Mouse (Mus musculus) ES-Bruce4 (cell line): ENCODE measurements at regions not wholly inside any gene's neighbourhood (a gene's known extent, or its start where the extent isn't known, plus 50 kb on each side); places are given as distances from the start of the nearest gene placed in this dataset.
A peak's percentile ranks its signal among the peaks of the same experiment; 100 is the strongest.

Source experiments
- H3K27ac ChIP-seq: 2 replicates; pipeline ENCODE4 v1.5.1; 2012; ENCODE audit warnings: low read length, inconsistent platforms; ENCODE audit not compliant: insufficient read depth
- H3K27me3 ChIP-seq: 2 replicates; pipeline ENCODE4 v1.6.1; 2012; ENCODE audit warnings: mild to moderate bottlenecking, low read length, inconsistent platforms; ENCODE audit not compliant: control insufficient read depth, poor library complexity, insufficient read depth, severe bottlenecking
- H3K36me3 ChIP-seq: 2 replicates; pipeline ENCODE4 v1.6.1; 2012; ENCODE audit warnings: inconsistent platforms, mild to moderate bottlenecking, low read length, moderate library complexity; ENCODE audit not compliant: control insufficient read depth, poor library complexity, insufficient read depth, severe bottlenecking
- H3K4me1 ChIP-seq: one replicate; pipeline ENCODE4 v1.8.1; 2011; ENCODE audit warnings: low read length; ENCODE audit not compliant: control insufficient read depth, insufficient read depth
- H3K4me3 ChIP-seq: 2 replicates; pipeline ENCODE4 v1.5.1; 2011; ENCODE audit warnings: low read depth, mild to moderate bottlenecking, low read length
- H3K9ac ChIP-seq: 2 replicates; pipeline ENCODE4 v1.6.1; 2012; ENCODE audit warnings: low read depth, mild to moderate bottlenecking, inconsistent platforms; ENCODE audit not compliant: poor library complexity, severe bottlenecking
- H3K9me3 ChIP-seq: replicated peaks from 2 replicates; pipeline ENCODE4 v1.6.1; 2012; ENCODE audit warnings: mild to moderate bottlenecking, low read length, inconsistent platforms; ENCODE audit not compliant: control insufficient read depth, poor library complexity, insufficient read depth, severe bottlenecking
- CTCF ChIP-seq: IDR thresholded peaks from one replicate; pipeline ENCODE4 v1.8.1; 2011; ENCODE audit warnings: low read depth, low read length
- EP300 ChIP-seq: IDR thresholded peaks from 2 replicates; pipeline ENCODE4 v1.6.1; 2011; ENCODE audit warnings: low read depth, low read length; ENCODE audit not compliant: insufficient read depth
- POLR2A ChIP-seq: IDR thresholded peaks from one replicate; pipeline ENCODE4 v1.8.1; 2011; ENCODE audit warnings: low read length; ENCODE audit not compliant: insufficient read depth

- Histone ChIP-seq H3K27ac (no peak overlapping the region), H3K27me3 (no peaks in the 10 kb centered on the region), H3K9me3 (peaks cover 6% of the 10 kb centered on the region; the same call in 1 of the 2 replicates), H3K4me1 (no peaks in the 10 kb centered on the region), H3K9ac (no peak overlapping the region), H3K36me3 (no peaks in the 10 kb centered on the region), H3K4me3 (no peak overlapping the region)
- TF ChIP-seq POLR2A (no peak), EP300 (no peak), CTCF (no peak)
Observed at GRCm38 (mm10) chr8:86282922-86283321, 297.6 kb downstream of the Abcc12 start.

GRCm38 (mm10) chr8:86280093-86280721, 300.3 kb downstream of the Abcc12 start:
- TF ChIP-seq POLR2A = no peak
- no peaks in the 10 kb centered on the region for H3K36me3 ChIP-seq
- no peaks in the 10 kb centered on the region for H3K27me3 ChIP-seq
- no peak overlapping the region for H3K4me3 ChIP-seq
- no peaks in the 10 kb centered on the region for H3K4me1 ChIP-seq
- H3K9me3 ChIP-seq = peaks cover 6% of the 10 kb centered on the region; the same call in 1 of the 2 replicates
- no peak overlapping the region for H3K9ac ChIP-seq
- no peak overlapping the region for H3K27ac ChIP-seq

GRCm38 (mm10) chr8:86275699-86276098, 304.8 kb downstream of the Abcc12 start:
- H3K36me3 ChIP-seq = no peaks in the 10 kb centered on the region; the same call in 1 of the 2 replicates
- H3K4me1 ChIP-seq = peaks cover 2% of the 10 kb centered on the region
- H3K9ac ChIP-seq = no peak overlapping the region
- no peak overlapping the region for H3K27ac ChIP-seq
- H3K9me3 ChIP-seq = no peaks in the 10 kb centered on the region
- no peaks in the 10 kb centered on the region for H3K27me3 ChIP-seq
- H3K4me3 ChIP-seq = no peak overlapping the region
- TF ChIP-seq EP300 (no peak), POLR2A (no peak), CTCF (no peak)

- H3K4me1 ChIP-seq = peaks cover 2% of the 10 kb centered on the region
- TF ChIP-seq CTCF (no peak), POLR2A (no peak)
- no peak overlapping the region for H3K4me3 ChIP-seq
- no peaks in the 10 kb centered on the region for H3K27me3 ChIP-seq
- no peaks in the 10 kb centered on the region; the same call in 1 of the 2 replicates for H3K9me3 ChIP-seq
- H3K9ac ChIP-seq = no peak overlapping the region
- H3K36me3 ChIP-seq = no peaks in the 10 kb centered on the region; the same call in 1 of the 2 replicates
- no peak overlapping the region for H3K27ac ChIP-seq
Observed at GRCm38 (mm10) chr8:86273811-86274210, 306.7 kb downstream of the Abcc12 start.

GRCm38 (mm10) chr8:86272626-86273025, 307.9 kb downstream of the Abcc12 start:
- peaks cover 2% of the 10 kb centered on the region for H3K4me1 ChIP-seq
- peak; percentile 59; the same call in 1 of the 2 replicates for TF ChIP-seq EP300
- TF ChIP-seq CTCF = no peak
- H3K27ac ChIP-seq = no peak overlapping the region

GRCm38 (mm10) chr8:86271477-86271876, 309.0 kb downstream of the Abcc12 start:
- TF ChIP-seq EP300 = no peak
- TF ChIP-seq CTCF = no peak
- TF ChIP-seq POLR2A = no peak
- Histone ChIP-seq H3K4me3 (no peak overlapping the region), H3K36me3 (no peaks in the 10 kb centered on the region; the same call in 1 of the 2 replicates), H3K27me3 (no peaks in the 10 kb centered on the region), H3K4me1 (peaks cover 2% of the 10 kb centered on the region), H3K27ac (no peak overlapping the region), H3K9ac (no peak overlapping the region), H3K9me3 (no peaks in the 10 kb centered on the region; the same call in 1 of the 2 replicates)

More at GRCm38 (mm10) chr8:86272626-86273025, 307.9 kb downstream of the Abcc12 start:
- H3K9me3 ChIP-seq = no peaks in the 10 kb centered on the region; the same call in 1 of the 2 replicates
- no peak overlapping the region for H3K9ac ChIP-seq
- H3K4me3 ChIP-seq = no peak overlapping the region
- H3K36me3 ChIP-seq = no peaks in the 10 kb centered on the region; the same call in 1 of the 2 replicates
- H3K27me3 ChIP-seq = no peaks in the 10 kb centered on the region
